Mouse (Mus musculus) liver, postnatal 0 days (tissue): ENCODE measurements around the gene B4galt1. TPM values are rescaled to one million over a fixed set of nuclear protein-coding genes. Genes with fewer than 3 reads are reported as not detected.

ENCODE experiments used
- ATAC-seq: fragments of 200-750 bp; cut with Nextera tagmentation; 2 replicates; pipeline ENCODE4 v1.8.0; 2017; ENCODE audit warnings: mild to moderate bottlenecking, moderate library complexity
- DNase-seq: peaks from one replicate; pipeline ENCODE4 v3.0.0-alpha.2; 2016
- H3K27ac ChIP-seq: fragments of 300-500 bp; sonication (generic); 2 replicates; pipeline ENCODE4 v1.5.1; 2014; ENCODE audit warnings: antibody characterized with exemption, moderate library complexity, mild to moderate bottlenecking, low read depth
- H3K27me3 ChIP-seq: fragments of 300-500 bp; sonication (generic); 2 replicates; pipeline ENCODE4 v1.6.1; 2014; ENCODE audit warnings: low read length, control low read depth, mixed read lengths; ENCODE audit not compliant: insufficient read depth
- H3K36me3 ChIP-seq: fragments of 300-500 bp; sonication (generic); replicated peaks from 2 replicates; pipeline ENCODE4 v1.6.1; 2014; ENCODE audit warnings: mild to moderate bottlenecking, control low read depth, low read length, moderate library complexity, mixed read lengths; ENCODE audit not compliant: insufficient read depth
- H3K4me1 ChIP-seq: fragments of 300-500 bp; sonication (generic); 2 replicates; pipeline ENCODE4 v1.6.1; 2014; ENCODE audit warnings: antibody characterized with exemption, mild to moderate bottlenecking, control low read depth; ENCODE audit not compliant: insufficient read depth
- H3K4me2 ChIP-seq: fragments of 300-500 bp; sonication (generic); 2 replicates; pipeline ENCODE4 v1.6.1; 2014; ENCODE audit warnings: low read depth, mild to moderate bottlenecking, low read length, moderate library complexity, mixed read lengths
- H3K4me3 ChIP-seq: fragments of 300-500 bp; sonication (generic); 2 replicates; pipeline ENCODE4 v1.5.1; 2014; ENCODE audit warnings: low read depth, low read length
- H3K9ac ChIP-seq: fragments of 300-500 bp; sonication (generic); replicated peaks from 2 replicates; pipeline ENCODE4 v1.6.1; 2014; ENCODE audit warnings: mild to moderate bottlenecking, moderate library complexity
- H3K9me3 ChIP-seq: fragments of 300-500 bp; sonication (generic); 2 replicates; pipeline ENCODE4 v1.6.1; 2016; ENCODE audit warnings: mild to moderate bottlenecking, control low read depth, low read length, mixed read lengths
- CTCF ChIP-seq: sonication (generic); IDR thresholded peaks from 2 replicates; pipeline ENCODE4 v1.5.1; 2016; ENCODE audit warnings: antibody characterized with exemption, low read depth
- EP300 ChIP-seq: IDR thresholded peaks from 2 replicates; pipeline ENCODE4 v1.6.1; 2016; ENCODE audit warnings: antibody characterized with exemption, low read depth, mild to moderate bottlenecking
- WGBS: fragments of 180-500 bp; shearing (Covaris S2); extraction: QIAGEN DNeasy Blood & Tissue Kit; methylation state at CpG from one replicate; pipeline ENCODE4 v1.1.7; 2014; ENCODE audit not compliant: insufficient replicate concordance; 5-methylcytosine and 5-hydroxymethylcytosine counted together
- polyA plus RNA-seq: library from polyadenylated mRNA; unstranded; fragments of >200 nt; fragmentation: Nextera tagmentation; extraction: Ambion mirVana; gene quantifications from 2 replicates; pipeline ENCODE4 v1.2.1, GENCODE M21; 2015

The B4galt1 gene
- polyA plus RNA-seq, 1 experiment from 2014 or later = 30.2 TPM

GRCm38 (mm10) chr4:40874151-40874600 is 20.4 kb upstream of the B4galt1 start:
- no peak overlapping the region for H3K4me2 ChIP-seq
- TF ChIP-seq CTCF (no peak), EP300 (no peak)
- no peaks in the 10 kb centered on the region for H3K9me3 ChIP-seq
- no peak for DNase-seq
- H3K4me3 ChIP-seq = no peak overlapping the region
- H3K27me3 ChIP-seq = no peaks in the 10 kb centered on the region
- H3K27ac ChIP-seq = no peak overlapping the region
- ATAC-seq = no peak
- H3K9ac ChIP-seq = no peak overlapping the region
- H3K4me1 ChIP-seq = peaks cover 20% of the 10 kb centered on the region
- 53% methylated on average over 6 of the region's 6 CpGs for WGBS
- H3K36me3 ChIP-seq = no peaks in the 10 kb centered on the region

GRCm38 (mm10) chr4:40873320-40873719 is 19.5 kb upstream of the B4galt1 start:
- WGBS = 75% methylated on average over 2 of the region's 2 CpGs
- Histone ChIP-seq H3K9me3 (no peaks in the 10 kb centered on the region), H3K4me3 (no peak overlapping the region), H3K36me3 (no peaks in the 10 kb centered on the region), H3K4me2 (no peak overlapping the region), H3K4me1 (peaks cover 24% of the 10 kb centered on the region), H3K27ac (no peak overlapping the region), H3K9ac (no peak overlapping the region), H3K27me3 (no peaks in the 10 kb centered on the region)
- DNase-seq = no peak
- no peak for ATAC-seq
- no peak for TF ChIP-seq CTCF
- no peak for TF ChIP-seq EP300

- WGBS = 90% methylated on average over 3 of the region's 3 CpGs
- Histone ChIP-seq H3K27me3 (no peaks in the 10 kb centered on the region), H3K4me1 (peaks cover 18% of the 10 kb centered on the region), H3K27ac (no peak overlapping the region), H3K4me3 (no peak overlapping the region), H3K9me3 (no peaks in the 10 kb centered on the region), H3K9ac (no peak overlapping the region), H3K36me3 (no peaks in the 10 kb centered on the region), H3K4me2 (no peak overlapping the region)
- ATAC-seq = no peak
- DNase-seq = no peak
- TF ChIP-seq EP300 (no peak), CTCF (no peak)
These were observed 18.3 kb upstream of the B4galt1 start for GRCm38 (mm10) chr4:40872129-40872528.

- Histone ChIP-seq H3K36me3 (no peaks in the 10 kb centered on the region), H3K9me3 (no peaks in the 10 kb centered on the region), H3K27me3 (no peaks in the 10 kb centered on the region), H3K4me2 (no peak overlapping the region), H3K9ac (no peak overlapping the region), H3K27ac (no peak overlapping the region), H3K4me1 (peaks cover 9% of the 10 kb centered on the region), H3K4me3 (no peak overlapping the region)
- TF ChIP-seq CTCF (no peak), EP300 (no peak)
- DNase-seq (no peak), ATAC-seq (no peak)
- WGBS = 65% methylated on average over 4 of the region's 4 CpGs
These were observed 16.4 kb upstream of the B4galt1 start for GRCm38 (mm10) chr4:40870206-40870605.

- TF ChIP-seq EP300 (no peak), CTCF (no peak)
- Histone ChIP-seq H3K4me2 (peak overlapping the region; percentile 31), H3K9ac (no peak overlapping the region), H3K4me3 (no peak overlapping the region), H3K27me3 (no peaks in the 10 kb centered on the region), H3K27ac (no peak overlapping the region), H3K4me1 (peaks cover 4% of the 10 kb centered on the region; the same call in 1 of the 2 replicates), H3K9me3 (no peaks in the 10 kb centered on the region), H3K36me3 (no peaks in the 10 kb centered on the region)
- DNase-seq (peak; percentile 26), ATAC-seq (no peak)
- 69% methylated on average over 13 of the region's 13 CpGs for WGBS
These were observed 14.9 kb upstream of the B4galt1 start for GRCm38 (mm10) chr4:40868554-40869232.

- no peak overlapping the region for H3K4me3 ChIP-seq
- ATAC-seq (peak; percentile 74), DNase-seq (no peak)
- H3K9ac ChIP-seq = no peak overlapping the region
- H3K36me3 ChIP-seq = no peaks in the 10 kb centered on the region
- no peak overlapping the region for H3K4me2 ChIP-seq
- TF ChIP-seq EP300 = no peak
- TF ChIP-seq CTCF = no peak
- H3K27ac ChIP-seq = 0 out of 2 replicates have a peak overlapping the region, but pooled peaks have one; percentile 23
- H3K27me3 ChIP-seq = no peaks in the 10 kb centered on the region
- H3K4me1 ChIP-seq = peaks cover 8% of the 10 kb centered on the region; the same call in 1 of the 2 replicates
- H3K9me3 ChIP-seq = no peaks in the 10 kb centered on the region
- WGBS = 85% methylated on average over 12 of the region's 12 CpGs
These were observed 10.6 kb upstream of the B4galt1 start for GRCm38 (mm10) chr4:40864361-40864760.
